Mouse (Mus musculus): ENCODE data around the gene Nacc1. TPM values are rescaled to one million over a fixed set of nuclear protein-coding genes. Genes with fewer than 3 reads are reported as not detected.

Nacc1 gene
- polyA plus RNA-seq, 1 experiment from 2014 or later, result 16.9 TPM

- WGBS, result under 1% methylated on average over 24 of the region's 24 CpGs
- peak overlapping the region; percentile 89 for H3K4me2 ChIP-seq
- ATAC-seq (ENCODE audit: insufficient number of reproducible peaks, insufficient read depth, low FRiP score, low TSS enrichment, low read depth), result no peak
Observed at GRCm38 (mm10) chr8:84661458-84661871, 26.2 kb downstream of the Nacc1 start.

GRCm38 (mm10) chr8:84660819-84661457 lies 26.7 kb downstream of the Nacc1 start:
- no peaks in the 10 kb centered on the region for H3K9me3 ChIP-seq
- H3K36me3 ChIP-seq, result no peaks in the 10 kb centered on the region
- H3K4me1 ChIP-seq (replicated peaks), result peaks cover 59% of the 10 kb centered on the region

More at GRCm38 (mm10) chr8:84661458-84661871, 26.2 kb downstream of the Nacc1 start:
- Histone ChIP-seq H3K4me1 (replicated peaks) (peaks cover 59% of the 10 kb centered on the region), H3K9me3 (no peaks in the 10 kb centered on the region), H3K4me3 (replicated peaks) (peak overlapping the region; percentile 97), H3K27ac (peak overlapping the region; percentile 97), H3K9ac (replicated peaks) (peak overlapping the region; percentile 96), H3K36me3 (peaks cover 3% of the 10 kb centered on the region; the same call in 1 of the 2 replicates), H3K27me3 (no peaks in the 10 kb centered on the region)

GRCm38 (mm10) chr8:84659936-84660818 lies 27.5 kb downstream of the Nacc1 start:
- ATAC-seq (ENCODE audit: insufficient number of reproducible peaks, insufficient read depth, low FRiP score, low TSS enrichment, low read depth), result no peak
- no peaks in the 10 kb centered on the region for H3K36me3 ChIP-seq
- peak overlapping the region; percentile 97 for H3K4me3 ChIP-seq (replicated peaks)
- WGBS, result under 1% methylated on average over 33 of the region's 33 CpGs
- peaks cover 60% of the 10 kb centered on the region for H3K4me1 ChIP-seq (replicated peaks)
- no peaks in the 10 kb centered on the region for H3K27me3 ChIP-seq
- peak overlapping the region; percentile 96 for H3K9ac ChIP-seq (replicated peaks)
- H3K4me2 ChIP-seq, result peak overlapping the region; percentile 89
- peak overlapping the region; percentile 97 for H3K27ac ChIP-seq
- H3K9me3 ChIP-seq, result no peaks in the 10 kb centered on the region

More at GRCm38 (mm10) chr8:84660819-84661457, 26.7 kb downstream of the Nacc1 start:
- WGBS, result under 1% methylated on average over 20 of the region's 20 CpGs
- H3K4me3 ChIP-seq (replicated peaks), result peak overlapping the region; percentile 97
- H3K27ac ChIP-seq, result peak overlapping the region; percentile 97
- H3K9ac ChIP-seq (replicated peaks), result peak overlapping the region; percentile 96
- H3K27me3 ChIP-seq, result no peaks in the 10 kb centered on the region
- ATAC-seq (ENCODE audit: insufficient number of reproducible peaks, insufficient read depth, low FRiP score, low TSS enrichment, low read depth), result no peak
- peak overlapping the region; percentile 89 for H3K4me2 ChIP-seq

- Histone ChIP-seq H3K27me3 (no peaks in the 10 kb centered on the region), H3K9ac (replicated peaks) (no peak overlapping the region), H3K36me3 (no peaks in the 10 kb centered on the region), H3K4me3 (replicated peaks) (no peak overlapping the region), H3K27ac (peak overlapping the region; percentile 97; the same call in 1 of the 2 replicates), H3K9me3 (no peaks in the 10 kb centered on the region), H3K4me2 (no peak overlapping the region), H3K4me1 (replicated peaks) (peaks cover 68% of the 10 kb centered on the region)
- 68% methylated on average over 1 of the region's 1 CpGs for WGBS
- no peak for ATAC-seq (ENCODE audit: insufficient number of reproducible peaks, insufficient read depth, low FRiP score, low TSS enrichment, low read depth)
Observed at GRCm38 (mm10) chr8:84658951-84659350, 28.7 kb downstream of the Nacc1 start.

GRCm38 (mm10) chr8:84657680-84658079 lies 30.0 kb downstream of the Nacc1 start:
- Histone ChIP-seq H3K27ac (peak overlapping the region; percentile 100), H3K9me3 (no peaks in the 10 kb centered on the region), H3K36me3 (no peaks in the 10 kb centered on the region), H3K27me3 (no peaks in the 10 kb centered on the region), H3K4me1 (replicated peaks) (peaks cover 63% of the 10 kb centered on the region), H3K9ac (replicated peaks) (no peak overlapping the region), H3K4me2 (peak overlapping the region; percentile 76), H3K4me3 (replicated peaks) (no peak overlapping the region)
- ATAC-seq (ENCODE audit: insufficient number of reproducible peaks, insufficient read depth, low FRiP score, low TSS enrichment, low read depth), result no peak
- WGBS, result 36% methylated on average over 4 of the region's 4 CpGs

- H3K27me3 ChIP-seq, result no peaks in the 10 kb centered on the region
- H3K4me2 ChIP-seq, result peak overlapping the region; percentile 76
- peak overlapping the region; percentile 69; the same call in 1 of the 2 replicates for H3K9ac ChIP-seq (replicated peaks)
- ATAC-seq (ENCODE audit: insufficient number of reproducible peaks, insufficient read depth, low FRiP score, low TSS enrichment, low read depth), result no peak
- peak overlapping the region; percentile 100 for H3K27ac ChIP-seq
- peak overlapping the region; percentile 37 for H3K4me3 ChIP-seq (replicated peaks)
- H3K4me1 ChIP-seq (replicated peaks), result peaks cover 63% of the 10 kb centered on the region
- H3K36me3 ChIP-seq, result no peaks in the 10 kb centered on the region
- H3K9me3 ChIP-seq, result no peaks in the 10 kb centered on the region
Observed at GRCm38 (mm10) chr8:84657203-84657602, 30.5 kb downstream of the Nacc1 start.

- peak overlapping the region; percentile 100 for H3K27ac ChIP-seq
- peaks cover 63% of the 10 kb centered on the region for H3K4me1 ChIP-seq (replicated peaks)
- peak overlapping the region; percentile 76 for H3K4me2 ChIP-seq
- no peaks in the 10 kb centered on the region for H3K9me3 ChIP-seq
- H3K9ac ChIP-seq (replicated peaks), result peak overlapping the region; percentile 69
- H3K36me3 ChIP-seq, result no peaks in the 10 kb centered on the region
- under 1% methylated on average over 23 of the region's 23 CpGs for WGBS
- no peaks in the 10 kb centered on the region for H3K27me3 ChIP-seq
- peak; percentile 44 for ATAC-seq (ENCODE audit: insufficient number of reproducible peaks, insufficient read depth, low FRiP score, low TSS enrichment, low read depth)
- peak overlapping the region; percentile 37 for H3K4me3 ChIP-seq (replicated peaks)
Observed at GRCm38 (mm10) chr8:84656641-84657126, 31.0 kb downstream of the Nacc1 start.

- H3K27me3 ChIP-seq, result no peaks in the 10 kb centered on the region
- H3K9me3 ChIP-seq, result no peaks in the 10 kb centered on the region
- H3K4me2 ChIP-seq, result peak overlapping the region; percentile 76
- peak overlapping the region; percentile 69 for H3K9ac ChIP-seq (replicated peaks)
- peak overlapping the region; percentile 100 for H3K27ac ChIP-seq
- H3K36me3 ChIP-seq, result no peaks in the 10 kb centered on the region
- peak overlapping the region; percentile 37 for H3K4me3 ChIP-seq (replicated peaks)
- H3K4me1 ChIP-seq (replicated peaks), result peaks cover 66% of the 10 kb centered on the region
- peak; percentile 44 for ATAC-seq (ENCODE audit: insufficient number of reproducible peaks, insufficient read depth, low FRiP score, low TSS enrichment, low read depth)
- WGBS, result 0% methylated on average over 10 of the region's 10 CpGs
Observed at GRCm38 (mm10) chr8:84656191-84656525, 31.5 kb downstream of the Nacc1 start.

- Histone ChIP-seq H3K9ac (replicated peaks) (peak overlapping the region; percentile 69), H3K4me2 (peak overlapping the region; percentile 76), H3K9me3 (no peaks in the 10 kb centered on the region), H3K4me1 (replicated peaks) (peaks cover 68% of the 10 kb centered on the region), H3K4me3 (replicated peaks) (peak overlapping the region; percentile 37), H3K27ac (peak overlapping the region; percentile 100), H3K36me3 (no peaks in the 10 kb centered on the region), H3K27me3 (no peaks in the 10 kb centered on the region)
- ATAC-seq (ENCODE audit: insufficient number of reproducible peaks, insufficient read depth, low FRiP score, low TSS enrichment, low read depth), result peak; percentile 71
- 0% methylated on average over 15 of the region's 15 CpGs for WGBS
Observed at GRCm38 (mm10) chr8:84655336-84656190, 32.1 kb downstream of the Nacc1 start.

GRCm38 (mm10) chr8:84654597-84654996 lies 33.1 kb downstream of the Nacc1 start:
- peak overlapping the region; percentile 76 for H3K4me2 ChIP-seq
- ATAC-seq (ENCODE audit: insufficient number of reproducible peaks, insufficient read depth, low FRiP score, low TSS enrichment, low read depth), result no peak
- no peaks in the 10 kb centered on the region for H3K36me3 ChIP-seq
- H3K27me3 ChIP-seq, result no peaks in the 10 kb centered on the region
- H3K27ac ChIP-seq, result peak overlapping the region; percentile 100
- 37% methylated on average over 4 of the region's 4 CpGs for WGBS
- peak overlapping the region; percentile 37; the same call in 1 of the 2 replicates for H3K4me3 ChIP-seq (replicated peaks)
- H3K9ac ChIP-seq (replicated peaks), result no peak overlapping the region
- H3K4me1 ChIP-seq (replicated peaks), result peaks cover 65% of the 10 kb centered on the region
- H3K9me3 ChIP-seq, result no peaks in the 10 kb centered on the region

All from limb, embryonic 12.5 days (tissue).